Mouse (Mus musculus) liver, embryonic 15.5 days (tissue): ENCODE results near the gene Cacfd1. TPM values are rescaled to one million over a fixed set of nuclear protein-coding genes. Genes with fewer than 3 reads are reported as not detected.

Experiments
- ATAC-seq: fragments of 200-750 bp; cut with Nextera tagmentation; 2 replicates; pipeline ENCODE4 v1.8.0; 2017; ENCODE audit warnings: moderate number of reproducible peaks, mild to moderate bottlenecking, moderate library complexity; ENCODE audit not compliant: insufficient read depth
- H3K27ac ChIP-seq: fragments of 300-500 bp; sonication (generic); replicated peaks from 2 replicates; pipeline ENCODE4 v1.5.1; 2015; ENCODE audit warnings: mild to moderate bottlenecking, inconsistent platforms
- H3K27me3 ChIP-seq: fragments of 300-500 bp; sonication (generic); 2 replicates; pipeline ENCODE4 v1.6.1; 2015; ENCODE audit warnings: mild to moderate bottlenecking, inconsistent platforms
- H3K36me3 ChIP-seq: fragments of 300-500 bp; sonication (generic); replicated peaks from 2 replicates; pipeline ENCODE4 v1.6.1; 2015; ENCODE audit warnings: moderate library complexity, mild to moderate bottlenecking, inconsistent platforms
- H3K4me1 ChIP-seq: fragments of 300-500 bp; sonication (generic); replicated peaks from 2 replicates; pipeline ENCODE4 v1.6.1; 2015; ENCODE audit warnings: inconsistent platforms
- H3K4me2 ChIP-seq: fragments of 300-500 bp; sonication (generic); 2 replicates; pipeline ENCODE4 v1.6.1; 2015; ENCODE audit warnings: moderate library complexity, mild to moderate bottlenecking, inconsistent platforms
- H3K4me3 ChIP-seq: fragments of 300-500 bp; sonication (generic); replicated peaks from 2 replicates; pipeline ENCODE4 v1.5.1; 2015; ENCODE audit warnings: mild to moderate bottlenecking, inconsistent platforms
- H3K9ac ChIP-seq: fragments of 300-500 bp; sonication (generic); 2 replicates; pipeline ENCODE4 v1.6.1; 2015; ENCODE audit warnings: moderate library complexity, mild to moderate bottlenecking, inconsistent platforms
- H3K9me3 ChIP-seq: fragments of 300-500 bp; sonication (generic); replicated peaks from 2 replicates; pipeline ENCODE4 v1.6.1; 2016; ENCODE audit warnings: inconsistent platforms
- WGBS: fragments of 180-500 bp; shearing (Covaris S2); methylation state at CpG from one replicate; pipeline ENCODE4 v1.1.7; 2015; ENCODE audit warnings: mixed read lengths; ENCODE audit not compliant: insufficient replicate concordance; 5-methylcytosine and 5-hydroxymethylcytosine counted together
- polyA plus RNA-seq: library from polyadenylated mRNA; unstranded; fragments of >200 nt; fragmentation: Nextera tagmentation; extraction: Ambion mirVana; gene quantifications from 2 replicates; pipeline ENCODE4 v1.2.1, GENCODE M21; 2015

Gene Cacfd1
- polyA plus RNA-seq, 1 experiment from 2014 or later, result 13.2 TPM

DNA sequence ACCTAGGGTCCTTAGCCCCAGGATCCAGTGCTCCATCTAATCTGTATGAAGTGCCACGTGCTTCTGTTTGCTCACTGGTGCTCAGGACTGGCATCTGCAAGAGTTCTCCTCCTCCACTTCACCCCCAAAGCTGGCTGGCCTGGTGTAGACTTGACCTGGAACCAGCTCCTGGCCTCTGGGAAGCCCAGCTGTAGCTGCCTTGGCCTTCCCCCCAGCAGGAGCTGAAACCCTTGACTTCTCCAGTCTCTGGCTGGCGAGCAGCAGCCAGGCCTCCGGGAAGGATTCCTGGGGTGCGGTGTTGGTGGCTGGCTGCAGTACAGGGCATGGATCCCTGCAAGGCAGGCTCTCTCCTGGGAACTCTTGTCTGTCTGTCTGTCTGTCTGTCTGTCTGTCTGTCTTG, 34.4 kb downstream of the Cacfd1 start:
- no peaks in the 10 kb centered on the region for H3K36me3 ChIP-seq
- peaks cover 8% of the 10 kb centered on the region for H3K4me1 ChIP-seq
- ATAC-seq, result no peak
- H3K4me2 ChIP-seq, result no peak overlapping the region
- H3K4me3 ChIP-seq, result no peak overlapping the region
- H3K27me3 ChIP-seq, result no peaks in the 10 kb centered on the region
- H3K27ac ChIP-seq, result no peak overlapping the region
- H3K9me3 ChIP-seq, result no peaks in the 10 kb centered on the region
- 64% methylated on average over 4 of the region's 4 CpGs for WGBS
- H3K9ac ChIP-seq, result no peak overlapping the region

DNA sequence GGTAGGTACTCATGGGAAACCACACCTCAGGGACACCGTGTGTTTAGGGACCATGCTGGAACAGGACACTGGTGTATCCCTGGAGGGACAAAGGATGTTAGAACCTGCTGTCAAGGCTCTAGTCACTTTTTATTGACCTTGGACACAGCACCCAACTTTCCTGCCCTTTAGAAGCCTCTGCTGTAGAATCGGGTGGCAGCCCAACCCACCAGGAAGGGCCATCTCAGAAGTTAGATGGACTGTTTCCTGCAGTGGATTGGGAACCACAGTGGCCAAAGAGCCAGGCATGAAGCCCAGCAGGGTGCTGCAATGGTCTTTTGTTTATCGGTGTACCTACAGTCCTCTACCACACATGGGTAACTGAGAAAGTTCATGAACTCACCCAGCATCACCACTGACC, 34.9 kb downstream of the Cacfd1 start:
- Histone ChIP-seq H3K9me3 (no peaks in the 10 kb centered on the region), H3K27me3 (no peaks in the 10 kb centered on the region), H3K4me2 (no peak overlapping the region), H3K4me1 (peaks cover 8% of the 10 kb centered on the region), H3K36me3 (no peaks in the 10 kb centered on the region), H3K4me3 (no peak overlapping the region), H3K27ac (no peak overlapping the region), H3K9ac (no peak overlapping the region)
- no peak for ATAC-seq
- 55% methylated on average over 3 of the region's 3 CpGs for WGBS

DNA sequence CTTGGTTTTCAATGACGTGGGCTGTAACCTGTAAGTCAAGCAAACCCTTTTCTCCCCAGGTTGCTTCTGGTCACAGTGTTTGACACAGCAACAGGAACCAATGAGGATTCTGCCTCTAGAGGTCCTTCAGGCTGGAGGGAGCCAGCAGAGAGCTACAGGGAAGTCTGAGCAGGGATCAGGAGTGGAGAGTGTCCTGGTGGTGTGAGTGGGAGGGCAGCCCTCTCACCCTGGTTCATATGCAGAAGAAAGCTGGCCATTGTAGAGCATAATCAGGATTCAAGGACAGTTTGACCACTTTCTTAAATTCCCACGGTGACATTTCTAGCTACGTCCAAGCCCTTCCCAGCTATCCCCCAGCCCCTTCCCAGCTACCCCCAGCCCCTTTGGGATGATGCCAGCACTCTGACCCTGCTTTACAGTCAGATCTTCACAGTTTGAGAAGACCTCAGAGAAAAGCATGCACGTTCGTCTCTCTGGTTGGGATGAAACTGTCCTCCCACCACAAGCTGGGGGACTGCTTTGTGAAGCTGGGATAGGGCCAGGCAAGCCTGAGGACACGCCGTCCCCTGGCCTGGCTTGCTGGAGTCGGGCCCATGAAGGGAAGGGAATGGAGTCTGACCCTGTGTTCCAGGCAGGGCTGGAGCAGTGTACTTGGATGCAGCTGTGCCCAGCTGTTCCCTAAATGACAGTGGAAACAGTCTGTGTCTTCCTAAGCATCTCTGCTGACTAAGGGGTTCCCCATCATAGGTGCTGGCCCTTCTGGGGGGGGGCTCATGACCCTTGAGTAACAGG, 36.4 kb downstream of the Cacfd1 start:
- Histone ChIP-seq H3K36me3 (no peaks in the 10 kb centered on the region), H3K4me1 (peaks cover 5% of the 10 kb centered on the region), H3K27ac (no peak overlapping the region), H3K27me3 (no peaks in the 10 kb centered on the region), H3K4me3 (no peak overlapping the region), H3K9ac (no peak overlapping the region), H3K9me3 (no peaks in the 10 kb centered on the region), H3K4me2 (no peak overlapping the region)
- WGBS, result 52% methylated on average over 8 of the region's 8 CpGs
- no peak for ATAC-seq

DNA sequence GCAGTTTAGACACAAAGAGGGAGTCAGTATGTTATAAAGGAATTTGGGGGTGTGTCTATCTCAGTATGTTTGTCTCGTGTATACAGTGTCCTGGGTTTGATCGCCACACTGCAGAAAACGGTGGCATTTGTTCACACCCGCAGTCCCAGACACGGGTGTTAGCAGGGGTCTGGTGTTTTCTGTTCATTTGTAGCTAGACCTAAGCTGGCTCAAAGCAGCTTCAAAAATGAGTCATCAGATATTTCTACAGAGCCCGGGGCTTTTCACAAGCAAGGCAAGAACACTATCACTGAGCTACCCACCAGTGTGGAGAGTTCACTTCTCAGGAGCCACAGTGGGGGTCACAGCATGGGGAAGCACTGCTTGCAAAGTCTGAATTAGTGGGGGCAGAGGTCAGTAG, 39.7 kb downstream of the Cacfd1 start:
- 51% methylated on average over 6 of the region's 6 CpGs for WGBS
- Histone ChIP-seq H3K9me3 (no peaks in the 10 kb centered on the region), H3K4me2 (no peak overlapping the region), H3K27me3 (no peaks in the 10 kb centered on the region), H3K4me3 (no peak overlapping the region), H3K36me3 (no peaks in the 10 kb centered on the region), H3K9ac (no peak overlapping the region), H3K4me1 (no peaks in the 10 kb centered on the region), H3K27ac (no peak overlapping the region)
- no peak for ATAC-seq

DNA sequence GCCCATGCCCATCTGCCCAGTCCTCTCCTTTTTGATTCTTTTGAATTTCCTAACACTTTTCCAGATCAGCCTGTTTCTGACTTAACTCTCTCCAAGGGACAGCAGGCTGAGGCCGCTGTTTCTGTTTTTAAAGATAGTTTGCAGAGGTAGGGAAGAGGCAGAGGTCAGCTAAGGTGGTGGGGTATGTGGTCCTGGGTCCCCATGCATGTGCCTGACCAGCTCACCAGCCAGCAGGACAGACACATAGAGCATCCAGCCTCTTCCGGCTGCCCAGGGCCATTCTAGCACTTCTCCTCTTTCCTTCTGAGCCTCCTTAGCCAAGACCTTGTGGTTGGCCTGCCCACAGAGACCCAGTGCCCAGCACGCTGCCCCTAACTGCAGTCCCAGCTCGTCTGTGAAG, 48.5 kb downstream of the Cacfd1 start:
- Histone ChIP-seq H3K27me3 (no peaks in the 10 kb centered on the region), H3K9me3 (no peaks in the 10 kb centered on the region), H3K9ac (no peak overlapping the region), H3K36me3 (no peaks in the 10 kb centered on the region), H3K4me3 (no peak overlapping the region), H3K27ac (no peak overlapping the region), H3K4me2 (no peak overlapping the region), H3K4me1 (0 out of 2 replicates have a peak, but pooled peaks cover 4% of the 10 kb centered on the region)
- no peak for ATAC-seq
- 38% methylated on average over 4 of the region's 4 CpGs for WGBS

DNA sequence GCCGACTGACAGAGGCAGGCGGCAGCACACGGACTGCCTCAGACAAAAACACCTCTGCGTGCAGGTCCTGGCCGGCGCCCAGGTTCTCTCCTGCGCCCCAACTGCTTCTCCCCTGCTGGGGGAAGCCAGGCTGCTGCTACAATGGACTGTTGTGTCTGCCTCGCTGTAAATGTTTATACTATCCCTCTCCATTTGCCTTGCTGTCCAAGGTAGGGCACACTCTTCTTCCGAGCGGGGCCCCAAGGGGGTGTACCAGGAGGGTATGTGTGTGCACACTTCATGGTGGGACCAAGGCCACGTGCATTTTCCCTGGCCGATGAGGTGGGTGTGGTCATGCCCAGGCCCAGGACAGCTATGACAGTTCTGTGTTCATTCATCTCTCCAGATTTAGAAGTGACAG, 49.0 kb downstream of the Cacfd1 start:
- Histone ChIP-seq H3K27ac (no peak overlapping the region), H3K4me2 (no peak overlapping the region), H3K36me3 (no peaks in the 10 kb centered on the region), H3K9me3 (no peaks in the 10 kb centered on the region), H3K4me3 (no peak overlapping the region), H3K27me3 (no peaks in the 10 kb centered on the region), H3K9ac (no peak overlapping the region), H3K4me1 (0 out of 2 replicates have a peak, but pooled peaks cover 4% of the 10 kb centered on the region)
- 41% methylated on average over 12 of the region's 12 CpGs for WGBS
- ATAC-seq, result no peak

DNA sequence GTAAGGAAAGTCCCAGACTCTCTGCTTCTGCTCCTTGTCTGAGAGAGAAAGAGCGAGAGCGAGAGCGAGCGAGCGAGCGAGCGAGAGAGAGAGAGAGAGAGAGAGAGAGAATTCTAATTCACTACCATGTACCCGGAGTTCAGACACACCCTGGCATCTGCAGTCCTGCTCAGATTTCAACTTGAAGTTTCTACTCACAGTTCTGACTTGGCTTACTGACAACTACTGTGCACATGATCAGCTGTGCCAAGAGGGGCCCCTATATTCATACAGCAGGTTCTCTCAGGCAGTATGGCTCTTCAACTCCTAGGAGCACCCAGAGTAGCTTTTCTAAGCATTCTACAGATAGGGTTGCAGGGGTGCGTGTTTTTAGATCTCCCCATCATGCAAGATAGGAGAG, 49.5 kb downstream of the Cacfd1 start:
- H3K36me3 ChIP-seq, result no peaks in the 10 kb centered on the region
- no peak overlapping the region for H3K4me2 ChIP-seq
- H3K9me3 ChIP-seq, result no peaks in the 10 kb centered on the region
- 0 out of 2 replicates have a peak, but pooled peaks cover 4% of the 10 kb centered on the region for H3K4me1 ChIP-seq
- H3K9ac ChIP-seq, result no peak overlapping the region
- H3K27me3 ChIP-seq, result no peaks in the 10 kb centered on the region
- 73% methylated on average over 9 of the region's 9 CpGs for WGBS
- H3K27ac ChIP-seq, result no peak overlapping the region
- no peak for ATAC-seq
- H3K4me3 ChIP-seq, result no peak overlapping the region

DNA sequence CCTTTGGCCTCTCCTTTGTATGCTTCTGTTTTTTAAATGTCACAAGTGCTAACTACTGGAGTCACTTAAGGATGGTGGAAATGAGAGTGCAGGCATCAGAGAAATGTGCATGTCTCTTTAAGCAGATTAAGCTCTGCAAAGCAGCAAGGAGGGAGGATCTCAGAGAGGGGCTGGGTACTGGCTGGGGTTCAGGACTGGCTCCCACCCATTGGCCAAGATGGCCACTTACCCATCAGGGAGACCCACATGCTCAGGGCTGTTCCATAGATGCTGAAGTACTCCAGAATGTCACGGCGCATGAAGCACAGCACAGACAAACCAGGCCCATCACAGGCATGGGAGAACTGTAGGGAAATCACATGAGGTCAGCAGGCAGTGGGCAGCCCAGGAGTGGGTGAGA, 57.4 kb downstream of the Cacfd1 start:
- no peak overlapping the region for H3K4me2 ChIP-seq
- H3K27ac ChIP-seq, result no peak overlapping the region
- H3K27me3 ChIP-seq, result no peaks in the 10 kb centered on the region; the same call in 1 of the 2 replicates
- ATAC-seq, result no peak
- no peak overlapping the region for H3K9ac ChIP-seq
- no peaks in the 10 kb centered on the region for H3K36me3 ChIP-seq
- WGBS, result 57% methylated on average over 2 of the region's 2 CpGs
- no peak overlapping the region for H3K4me3 ChIP-seq
- no peaks in the 10 kb centered on the region for H3K9me3 ChIP-seq
- 0 out of 2 replicates have a peak, but pooled peaks cover 2% of the 10 kb centered on the region for H3K4me1 ChIP-seq

DNA sequence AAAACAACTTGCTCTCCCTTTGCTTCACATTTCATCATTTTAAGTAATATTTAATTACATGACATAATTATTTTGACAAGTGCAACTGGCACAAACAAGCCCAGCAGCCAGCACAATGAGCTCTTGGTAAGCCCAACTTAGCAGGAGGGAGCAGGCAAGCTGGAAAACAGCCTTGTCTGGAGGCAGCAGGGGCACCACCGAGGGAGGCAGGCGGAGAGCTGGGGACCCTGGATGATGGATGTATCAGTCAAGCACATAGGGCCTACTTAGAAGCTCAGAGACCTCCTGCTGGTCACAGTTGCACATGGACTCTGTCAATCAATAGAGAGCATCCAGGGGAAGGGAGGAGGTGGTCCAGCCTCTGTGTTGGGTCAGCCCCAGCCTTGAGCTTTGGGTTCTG, 58.3 kb downstream of the Cacfd1 start:
- no peak overlapping the region for H3K4me2 ChIP-seq
- ATAC-seq, result no peak
- no peaks in the 10 kb centered on the region for H3K9me3 ChIP-seq
- H3K4me1 ChIP-seq, result no peaks in the 10 kb centered on the region
- no peak overlapping the region for H3K9ac ChIP-seq
- H3K27ac ChIP-seq, result no peak overlapping the region
- H3K4me3 ChIP-seq, result no peak overlapping the region
- H3K27me3 ChIP-seq, result no peaks in the 10 kb centered on the region; the same call in 1 of the 2 replicates
- 54% methylated on average over 2 of the region's 2 CpGs for WGBS
- no peaks in the 10 kb centered on the region for H3K36me3 ChIP-seq

DNA sequence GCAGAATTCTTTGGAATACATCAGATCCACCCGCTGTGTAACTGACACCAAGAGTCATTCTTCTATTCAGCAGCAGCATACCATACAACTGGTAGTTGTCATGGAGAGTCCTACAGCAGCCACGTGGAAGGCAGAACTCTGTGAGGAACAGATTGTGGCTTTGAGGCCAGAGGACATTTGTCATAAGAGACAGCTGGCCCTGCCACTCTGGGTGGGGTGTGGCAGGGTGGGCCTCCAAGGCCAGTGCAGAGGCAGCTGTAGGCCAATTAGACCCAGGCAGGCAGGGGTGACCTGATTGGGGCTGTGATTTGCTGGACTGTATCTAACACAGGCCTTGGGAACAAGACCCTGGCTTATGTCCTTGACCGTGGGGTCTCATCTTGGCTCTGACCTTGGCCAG, 59.9 kb downstream of the Cacfd1 start:
- H3K36me3 ChIP-seq, result no peaks in the 10 kb centered on the region
- H3K9ac ChIP-seq, result no peak overlapping the region
- no peaks in the 10 kb centered on the region; the same call in 1 of the 2 replicates for H3K27me3 ChIP-seq
- no peak overlapping the region for H3K4me2 ChIP-seq
- no peaks in the 10 kb centered on the region for H3K9me3 ChIP-seq
- H3K4me1 ChIP-seq, result no peaks in the 10 kb centered on the region
- H3K4me3 ChIP-seq, result no peak overlapping the region
- no peak for ATAC-seq
- 37% methylated on average over 3 of the region's 3 CpGs for WGBS
- H3K27ac ChIP-seq, result no peak overlapping the region

DNA sequence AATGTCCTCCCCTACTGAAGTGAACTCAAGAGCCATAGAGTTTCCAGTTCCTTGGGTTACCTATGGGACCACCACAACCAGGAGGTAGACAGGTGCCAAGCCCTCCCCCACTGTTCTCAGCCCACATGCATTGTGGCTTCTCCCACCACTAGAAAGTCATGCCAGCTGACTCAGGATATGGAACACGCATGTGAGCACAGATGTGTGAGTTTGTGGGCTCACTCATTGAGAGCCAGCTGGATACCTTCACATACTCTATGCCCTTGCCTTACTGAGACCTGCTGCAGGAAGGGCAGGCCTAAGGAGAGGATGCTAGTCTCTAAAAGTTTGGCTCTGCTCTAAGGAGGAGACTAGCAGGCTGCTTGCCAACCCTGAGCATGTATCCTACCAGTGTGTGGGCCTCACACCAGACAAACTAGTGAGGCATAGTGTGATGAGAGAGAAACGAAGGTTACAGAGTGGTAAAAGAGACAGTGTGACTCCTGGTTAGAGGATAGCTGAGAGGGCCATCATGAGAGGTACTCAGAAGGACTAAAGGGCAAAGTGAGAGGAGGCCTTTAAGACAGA, 60.6 kb downstream of the Cacfd1 start:
- Histone ChIP-seq H3K36me3 (no peaks in the 10 kb centered on the region), H3K9me3 (no peaks in the 10 kb centered on the region), H3K4me1 (no peaks in the 10 kb centered on the region), H3K4me2 (no peak overlapping the region), H3K9ac (no peak overlapping the region), H3K4me3 (no peak overlapping the region), H3K27ac (no peak overlapping the region), H3K27me3 (no peaks in the 10 kb centered on the region; the same call in 1 of the 2 replicates)
- 49% methylated on average over 2 of the region's 2 CpGs for WGBS
- no peak for ATAC-seq
